Mouse (Mus musculus): ENCODE data around the gene Vezt. TPM values are rescaled to one million over a fixed set of nuclear protein-coding genes. Genes with fewer than 3 reads are reported as not detected.
A peak's percentile ranks its signal among the peaks of the same experiment; 100 is the strongest.

Vezt gene
- polyA plus RNA-seq, 1 experiment from 2014 or later, result 12.9 TPM

DNA sequence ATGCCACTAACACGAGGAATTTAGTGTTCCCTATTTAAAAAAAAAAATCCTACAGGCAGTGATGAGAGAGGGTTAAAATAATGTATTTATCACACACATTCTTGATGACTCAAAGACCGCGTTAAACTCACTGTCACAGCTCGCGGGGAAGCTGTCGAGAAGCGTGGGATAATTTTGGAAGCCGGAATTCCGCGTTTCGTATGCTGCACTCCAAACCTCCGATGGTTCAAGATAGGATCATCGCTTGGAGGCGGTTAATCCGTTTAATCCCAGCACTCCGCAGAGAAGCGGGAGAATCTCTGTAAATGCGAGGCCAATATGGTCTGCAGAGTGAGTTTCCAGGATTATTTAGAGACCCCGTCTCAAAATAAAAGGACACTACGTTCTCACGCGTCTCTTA is 145.6 kb downstream of the Vezt start:
- Histone ChIP-seq H3K27me3 (no peaks in the 10 kb centered on the region), H3K36me3 (replicated peaks) (peaks cover 23% of the 10 kb centered on the region), H3K4me1 (replicated peaks) (peaks cover 79% of the 10 kb centered on the region), H3K27ac (replicated peaks) (peak overlapping the region; percentile 93), H3K9ac (peak overlapping the region; percentile 95), H3K4me3 (replicated peaks) (peak overlapping the region; percentile 89), H3K9me3 (replicated peaks) (no peaks in the 10 kb centered on the region), H3K4me2 (peak overlapping the region; percentile 82)
- ATAC-seq (ENCODE audit: insufficient read depth), result 0 out of 2 replicates have a peak, but pooled peaks have one; percentile 3
- 2% methylated on average over 22 of the region's 22 CpGs for WGBS (ENCODE audit: insufficient replicate concordance)

- under 1% methylated on average over 30 of the region's 30 CpGs for WGBS (ENCODE audit: insufficient replicate concordance)
- Histone ChIP-seq H3K4me1 (replicated peaks) (peaks cover 79% of the 10 kb centered on the region), H3K9ac (peak overlapping the region; percentile 95), H3K36me3 (replicated peaks) (peaks cover 27% of the 10 kb centered on the region), H3K4me3 (replicated peaks) (peak overlapping the region; percentile 89), H3K9me3 (replicated peaks) (no peaks in the 10 kb centered on the region), H3K27ac (replicated peaks) (peak overlapping the region; percentile 93), H3K27me3 (no peaks in the 10 kb centered on the region), H3K4me2 (peak overlapping the region; percentile 82)
- ATAC-seq (ENCODE audit: insufficient read depth), result peak; percentile 77
Observed at GRCm38 (mm10) chr10:93889579-93889950, 146.1 kb downstream of the Vezt start.

MicroRNAs encoded within 50 kb of the gene (microRNA counts, 519-probe panel; counts per million panel counts)
- microRNA mmu-miR-331-3p (2,566 counts per million, percentile 48 among the panel's probes with 10 or more counts), microRNA mmu-miR-331-5p (1,254 counts per million, percentile 6 among the panel's probes with 10 or more counts)

Small RNA genes lying within 50 kb of the gene (microRNA-seq; reads per million reads assigned to microRNA genes)
- 91.9 reads per million, percentile 52 among the genes with 10 or more reads in this experiment for gene Mir331

Other genes with a start within 250 kb of the Vezt start
- gene Usp44, start 204.3 kb downstream of the Vezt start, polyA plus RNA-seq (2015; fragmentation: Nextera tagmentation; extraction: Ambion mirVana), result 1.1 and 1.3 TPM in 2 replicates
- 150 and 162 TPM in 2 replicates for gene Metap2, start 138.7 kb downstream of the Vezt start, polyA plus RNA-seq (2015; fragmentation: Nextera tagmentation; extraction: Ambion mirVana)
- 2.8 and 3.2 TPM in 2 replicates for gene Fgd6, start 184 bp upstream of the Vezt start, polyA plus RNA-seq (2015; fragmentation: Nextera tagmentation; extraction: Ambion mirVana)
- gene Nr2c1, start 112.2 kb upstream of the Vezt start, polyA plus RNA-seq (2015; fragmentation: Nextera tagmentation; extraction: Ambion mirVana), result 2.6 and 2.8 TPM in 2 replicates
- gene Ndufa12, start 162.9 kb upstream of the Vezt start, polyA plus RNA-seq (2015; fragmentation: Nextera tagmentation; extraction: Ambion mirVana), result 124 and 137 TPM in 2 replicates